Comparison of ENCODE assay signal across 20 mouse cellular contexts in genomic region chr3:82799735-82800469, GRCm38 (mm10).
DNase-seq lines count a peak whose midpoint lies in the region; ATAC-seq and TF ChIP-seq lines count a peak whose summit lies in the region.
"Had no signal": no experiment of that assay in that cellular context is flagged by ENCODE, and none has a peak within 500 bp of the region (broad histone marks: within the 10 kb centered on the region; RNA-seq: fewer than 3 reads in every experiment).

No protein-coding gene starts in this region.

- H3K4me3 ChIP-seq in layer of hippocampus, adult 2 months: no peak overlapping the region
- H3K4me3 ChIP-seq: hindbrain, embryonic 12.5 days; kidney, embryonic 15.5 days; myocyte; neural tube, embryonic 15.5 days had no signal

- peak; percentile 11 to 17 for DNase-seq in layer of hippocampus, adult 2 months (ENCODE audit: low spot score in 2 of 2)
- DNase-seq in layer of hippocampus, postnatal 14 days (ENCODE audit: low spot score in 2 of 2): no peak
- DNase-seq in cerebellum, adult 11-12 months: peak; percentile 77
- DNase-seq in cerebellum, adult 9-11 months: peak; percentile 79
- no peak for DNase-seq in thymus, postnatal 10 days (ENCODE audit: low spot score in 2 of 2)
- no peak for DNase-seq in gastrocnemius, postnatal 10 days
- DNase-seq: adrenal gland, postnatal 14 days; embryo, embryonic 11 days; heart, postnatal 10 days; liver; lung, adult 18-20 months; lung, postnatal 36 days; midbrain, embryonic 14.5 days had no signal

- TF ChIP-seq CTCF in layer of hippocampus, adult 2 months (conservative IDR thresholded peaks at IDR 0.05): no peak

- peak; percentile 63 for ATAC-seq in megakaryocyte, adult 5-6 weeks (ENCODE audit: poor library complexity, severe bottlenecking)
- ATAC-seq: activated CD4-positive, CD25-positive, alpha-beta regulatory T cell, adult 4 months; intestine, embryonic 16.5 days had no signal

- H3K27ac ChIP-seq in layer of hippocampus, adult 2 months: peak overlapping the region; percentile 18; the same call in 1 of the 2 replicates
- H3K27ac ChIP-seq: hindbrain, embryonic 12.5 days; kidney, embryonic 15.5 days; neural tube, embryonic 15.5 days had no signal

Comparison
In these comparisons a context has a peak if more than half of its experiments do, and no peak if none do; other contexts are left out.
1. DNase-seq: peak in layer of hippocampus, adult 2 months (2 of 2), cerebellum, adult 11-12 months (single experiment) and cerebellum, adult 9-11 months (single experiment); none in layer of hippocampus, postnatal 14 days (0 of 2), thymus, postnatal 10 days (0 of 2) and gastrocnemius, postnatal 10 days (single experiment).